Mouse (Mus musculus) thymus, postnatal 10 days (tissue): ENCODE data around the gene Syt9.
"Not testable (repeated sequence)": the region's sequence is repeated elsewhere in the genome, so short reads cannot be mapped to it uniquely, and the experiment has no call there.

Experiments
- DNase-seq, 2 experiments: peaks; one replicate each; pipeline ENCODE4 v3.0.0; 2021; ENCODE audit warnings: low spot score in 2 of 2

Syt9 gene

DNA sequence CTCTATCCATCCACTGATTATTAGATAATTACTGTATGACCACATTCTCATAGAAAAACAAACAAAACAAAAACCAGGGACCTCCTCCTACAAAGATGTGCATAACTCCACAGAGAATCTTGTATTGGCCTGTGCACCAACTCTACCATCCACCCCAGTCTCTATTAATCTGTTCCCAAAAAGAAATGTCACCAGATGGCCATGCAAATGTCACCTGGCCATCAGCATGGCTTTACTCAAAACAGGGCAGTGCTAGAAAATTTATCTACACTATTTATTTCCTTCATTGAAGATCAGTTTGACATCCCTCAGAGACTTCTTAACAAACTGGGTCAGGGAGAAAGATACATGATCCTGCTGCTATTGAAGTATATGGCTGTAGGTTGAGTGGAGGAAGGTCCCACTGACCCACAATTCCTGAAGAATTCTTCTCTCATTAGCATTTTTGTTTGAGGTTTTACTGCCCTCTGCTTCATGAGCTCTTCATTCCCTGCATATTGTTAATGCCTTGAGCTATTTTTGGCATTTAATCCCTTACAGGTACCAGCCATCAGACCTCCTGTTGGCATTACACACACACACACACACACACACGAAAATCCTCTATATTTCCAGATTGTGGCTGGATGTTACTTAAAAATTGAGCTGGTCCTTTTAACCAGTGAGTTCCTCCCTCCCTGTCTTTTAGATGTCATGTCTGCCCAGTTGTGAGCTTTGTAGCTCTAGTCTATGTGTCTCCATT lies 91.3 kb downstream of the Syt9 start:
- DNase-seq, result no peak

DNA sequence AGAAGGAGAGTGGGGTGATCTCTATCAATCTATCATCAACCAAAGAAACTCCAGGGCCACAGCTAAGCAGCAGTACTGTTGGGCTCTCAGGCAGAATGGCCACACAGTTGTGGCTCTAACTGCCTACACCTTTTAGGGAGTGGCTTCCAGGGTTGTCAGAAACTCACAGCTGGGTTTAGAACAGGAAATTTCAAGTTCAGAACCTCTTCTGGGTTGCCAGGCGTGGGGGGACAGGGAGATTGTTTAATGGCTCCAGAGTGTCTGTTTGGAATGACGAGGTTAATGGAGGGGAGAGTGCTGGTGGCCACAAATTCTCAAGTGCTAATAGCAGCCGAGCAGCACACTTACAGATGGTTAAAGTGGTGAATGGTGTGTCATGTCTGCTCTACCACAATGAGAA lies 92.4 kb downstream of the Syt9 start:
- no peak for DNase-seq

DNA sequence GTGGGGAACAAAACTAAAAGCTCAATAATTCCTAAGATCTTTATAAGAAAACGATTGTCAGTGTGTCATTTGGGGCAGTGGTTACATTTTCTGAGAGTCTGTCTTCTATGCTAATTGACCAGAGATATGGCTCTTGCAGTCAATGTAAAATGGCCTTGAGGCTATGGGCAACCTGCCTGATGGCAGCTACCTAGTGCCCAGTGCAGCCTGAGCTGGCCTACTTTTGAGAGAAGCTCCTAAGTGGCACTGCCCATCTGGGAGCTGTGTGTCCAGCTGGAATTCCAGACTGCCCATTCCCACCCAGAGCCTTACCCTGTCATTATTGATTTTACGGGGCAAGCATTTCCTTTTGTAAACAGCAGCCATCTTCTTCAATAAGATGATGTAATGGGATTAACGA lies 94.6 kb downstream of the Syt9 start:
- DNase-seq, result no peak

DNA sequence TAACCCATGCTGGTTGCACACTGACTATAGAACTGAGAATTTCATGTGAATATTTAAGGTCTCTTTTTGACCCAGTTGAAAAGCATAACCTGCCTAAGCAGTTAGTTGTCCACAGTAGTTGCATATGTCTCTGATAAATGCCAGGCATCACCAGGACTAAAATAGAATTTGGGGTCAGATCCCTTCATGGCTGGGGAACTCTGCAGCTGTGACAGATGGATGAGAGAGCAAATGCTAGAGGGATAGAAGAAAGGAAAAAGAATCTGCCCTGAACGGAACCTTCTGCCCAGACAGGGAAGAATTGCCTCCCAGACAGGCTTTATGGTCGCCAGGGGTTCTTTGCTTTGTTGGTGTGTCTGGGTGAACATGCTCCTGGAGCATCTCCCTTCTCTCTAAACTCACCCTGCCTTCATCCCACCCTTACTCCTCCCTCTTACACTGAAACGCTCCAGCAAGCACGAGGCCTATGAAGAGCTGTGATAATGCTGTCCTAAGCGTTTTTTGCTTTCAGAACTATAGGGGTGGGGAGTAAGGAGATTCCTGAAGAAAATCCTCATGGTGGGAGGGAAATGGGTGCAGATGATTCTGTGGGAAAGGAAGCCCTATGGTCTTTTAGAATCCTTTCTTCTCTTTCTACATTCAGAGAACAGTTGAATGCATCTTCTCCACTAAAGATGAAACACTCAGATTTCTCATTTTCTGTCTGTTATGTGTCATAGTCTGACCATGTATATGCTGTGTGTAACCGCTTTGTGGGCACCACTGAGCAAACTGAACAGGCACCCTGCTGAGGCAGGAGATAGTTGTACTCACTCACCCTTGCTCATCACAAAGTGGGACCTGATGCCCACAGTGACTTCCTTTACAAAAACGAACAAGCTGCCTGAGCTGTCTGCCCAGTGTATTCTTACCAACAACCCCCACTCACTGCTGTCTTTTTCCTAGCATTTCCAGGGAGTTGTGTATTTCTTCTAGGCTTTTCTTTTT lies 108.7 kb downstream of the Syt9 start:
- DNase-seq, result no peak

DNA sequence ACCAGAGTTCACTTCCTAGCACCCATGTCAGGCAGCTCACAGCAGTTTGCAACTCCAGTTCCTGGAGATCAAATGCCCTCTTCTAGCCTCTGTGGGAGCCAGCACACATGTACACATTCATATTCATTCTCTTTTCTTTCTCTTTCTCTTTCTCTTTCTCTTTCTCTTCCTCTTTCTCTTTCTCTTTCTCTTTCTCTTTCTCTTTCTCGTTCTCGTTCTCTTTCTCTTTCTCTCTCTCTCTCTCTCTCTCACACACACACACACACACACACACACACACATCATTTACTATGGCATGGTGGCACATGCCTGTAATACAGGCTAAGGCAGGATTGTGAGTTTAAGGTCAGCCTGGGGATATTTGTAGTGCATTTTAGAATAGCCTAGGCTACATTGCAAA lies 115.2 kb downstream of the Syt9 start:
- DNase-seq, result not testable (repeated sequence)

DNA sequence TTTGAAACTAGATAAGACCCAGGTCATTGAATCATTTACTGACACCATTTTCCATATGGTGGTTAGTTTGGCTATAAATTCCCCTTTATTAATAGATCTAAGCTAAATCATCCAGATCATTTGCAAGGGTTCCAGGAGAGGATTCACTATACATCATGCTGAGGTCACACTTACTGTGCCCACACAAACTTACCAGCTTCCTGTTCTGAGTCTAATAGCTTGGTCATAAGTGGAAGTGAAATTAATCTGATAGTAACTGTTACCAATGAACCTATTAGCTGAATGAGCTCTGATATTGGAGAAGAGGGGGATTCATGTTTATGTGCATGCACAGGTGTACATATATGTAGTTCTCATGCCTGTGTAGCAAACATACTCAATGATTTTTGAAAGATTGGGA lies 124.9 kb downstream of the Syt9 start:
- no peak for DNase-seq

DNA sequence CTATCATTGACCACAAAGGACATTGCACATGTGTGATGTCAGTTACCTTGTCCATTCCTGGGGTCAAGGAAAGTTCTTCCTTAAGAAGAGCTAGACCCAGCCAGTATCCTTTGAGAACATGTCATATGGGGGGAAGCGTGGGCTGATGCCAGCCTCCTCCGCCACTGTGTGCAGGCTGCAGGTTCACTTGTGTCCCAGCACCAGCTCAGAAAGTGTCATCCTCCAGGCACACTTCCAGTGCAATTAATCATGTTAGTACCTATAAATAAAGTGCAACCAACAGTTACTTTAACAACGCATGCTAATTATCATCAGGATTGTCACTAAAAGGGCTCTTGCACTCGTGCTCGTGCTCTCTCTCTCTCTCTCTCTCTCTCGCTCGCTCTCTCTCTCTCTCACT lies 126.4 kb downstream of the Syt9 start:
- DNase-seq, result no peak

DNA sequence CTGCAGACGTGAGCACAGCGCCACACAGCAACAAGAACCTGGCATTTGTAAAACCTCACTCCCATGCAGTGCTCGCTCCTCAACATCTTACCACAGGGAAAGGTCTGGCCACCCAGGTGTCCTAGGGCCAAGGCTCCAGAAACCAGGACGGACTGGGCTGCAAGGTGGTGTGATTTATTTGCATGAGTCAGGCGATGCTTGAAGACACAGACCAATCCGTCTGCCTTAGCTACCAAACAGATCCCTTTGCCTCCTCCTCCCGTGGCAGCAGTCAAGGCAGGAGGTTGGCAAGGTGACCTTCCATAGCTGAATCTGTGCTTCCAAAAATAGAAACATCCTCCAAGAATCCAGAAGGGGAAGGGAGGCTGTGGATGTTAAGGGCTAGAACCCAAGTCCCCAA lies 130.1 kb downstream of the Syt9 start:
- DNase-seq, result no peak

DNA sequence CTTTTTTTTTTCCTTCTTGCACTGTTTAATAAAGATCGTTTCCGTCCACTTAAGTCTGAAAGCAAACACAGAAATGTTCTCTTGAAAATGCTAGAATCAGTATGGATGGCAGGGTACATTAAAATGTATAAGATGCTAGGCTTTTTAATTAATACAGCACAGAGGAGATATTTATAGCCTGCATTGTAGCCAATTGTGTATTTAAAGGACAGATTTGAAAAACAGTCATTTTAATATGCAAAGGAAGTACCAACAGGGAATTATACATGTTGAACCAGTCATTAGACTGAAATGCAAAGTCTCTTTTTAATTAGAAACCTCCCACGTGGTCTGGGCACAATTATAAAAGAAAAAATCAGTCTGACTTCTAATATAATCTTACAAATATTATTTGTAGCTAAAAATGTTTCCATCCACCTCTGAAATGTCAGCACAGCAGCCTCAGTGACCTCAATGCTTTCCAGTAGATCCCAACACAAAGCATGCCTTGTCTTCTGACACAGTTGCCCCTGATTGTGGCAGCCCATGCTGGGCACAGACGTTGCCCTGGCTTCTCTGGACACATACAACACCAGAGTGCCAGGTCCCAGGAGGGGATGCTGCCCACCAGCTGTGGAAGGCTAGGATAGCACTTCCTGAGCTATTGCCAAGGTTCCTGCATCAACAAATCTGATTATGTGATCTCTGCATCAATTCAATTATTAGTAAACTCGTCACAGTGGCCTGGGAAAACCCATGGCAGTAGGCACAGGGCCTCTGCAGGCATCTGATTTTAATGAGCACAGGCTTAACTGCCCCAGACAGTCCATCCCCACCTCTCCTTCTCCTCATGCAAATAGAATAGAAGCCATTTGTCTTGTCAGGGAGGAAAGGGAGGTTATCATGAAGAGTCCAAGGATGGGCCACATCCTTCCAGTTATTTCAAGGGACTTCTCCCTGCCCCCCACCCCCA lies 134.5 kb downstream of the Syt9 start:
- no peak for DNase-seq

DNA sequence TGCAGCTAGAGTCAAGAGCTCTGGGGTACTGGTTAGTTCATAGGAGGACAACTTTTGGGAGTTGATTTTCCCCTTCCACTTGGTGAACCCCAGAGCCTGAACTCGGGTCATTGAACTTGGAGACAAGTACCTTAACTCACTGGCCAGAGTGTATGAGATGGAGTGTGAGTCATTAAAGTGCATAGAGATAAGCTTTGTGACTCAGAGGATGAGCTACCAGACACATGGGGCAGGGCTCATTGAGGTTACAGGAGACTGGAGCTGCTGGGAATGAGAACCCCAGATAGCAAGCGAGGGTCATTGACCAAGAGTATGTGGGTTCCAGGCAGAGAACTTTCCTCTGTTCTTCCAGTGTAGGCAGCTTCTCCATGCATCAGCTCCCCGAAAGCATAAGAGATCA lies 137.4 kb downstream of the Syt9 start:
- no peak for DNase-seq

DNA sequence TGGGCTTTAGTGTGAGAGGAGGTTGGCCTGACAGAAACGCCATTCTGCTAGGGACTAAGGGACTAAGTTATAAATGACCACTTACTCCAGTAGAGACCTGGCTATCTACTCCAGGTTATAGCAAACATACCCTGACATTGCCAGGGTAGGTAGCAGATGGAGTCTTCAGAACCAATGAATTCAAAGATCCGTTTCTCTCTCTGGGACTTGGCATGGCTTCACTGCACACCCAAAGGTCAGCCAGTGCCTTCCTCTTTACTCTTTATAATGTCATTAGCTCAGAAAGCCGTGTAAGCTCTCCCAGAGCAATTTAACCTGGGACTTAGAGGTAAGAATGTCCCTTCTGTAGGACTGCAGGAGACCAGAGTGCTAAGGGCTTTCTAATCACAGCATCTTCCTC lies 139.2 kb downstream of the Syt9 start:
- no peak for DNase-seq

DNA sequence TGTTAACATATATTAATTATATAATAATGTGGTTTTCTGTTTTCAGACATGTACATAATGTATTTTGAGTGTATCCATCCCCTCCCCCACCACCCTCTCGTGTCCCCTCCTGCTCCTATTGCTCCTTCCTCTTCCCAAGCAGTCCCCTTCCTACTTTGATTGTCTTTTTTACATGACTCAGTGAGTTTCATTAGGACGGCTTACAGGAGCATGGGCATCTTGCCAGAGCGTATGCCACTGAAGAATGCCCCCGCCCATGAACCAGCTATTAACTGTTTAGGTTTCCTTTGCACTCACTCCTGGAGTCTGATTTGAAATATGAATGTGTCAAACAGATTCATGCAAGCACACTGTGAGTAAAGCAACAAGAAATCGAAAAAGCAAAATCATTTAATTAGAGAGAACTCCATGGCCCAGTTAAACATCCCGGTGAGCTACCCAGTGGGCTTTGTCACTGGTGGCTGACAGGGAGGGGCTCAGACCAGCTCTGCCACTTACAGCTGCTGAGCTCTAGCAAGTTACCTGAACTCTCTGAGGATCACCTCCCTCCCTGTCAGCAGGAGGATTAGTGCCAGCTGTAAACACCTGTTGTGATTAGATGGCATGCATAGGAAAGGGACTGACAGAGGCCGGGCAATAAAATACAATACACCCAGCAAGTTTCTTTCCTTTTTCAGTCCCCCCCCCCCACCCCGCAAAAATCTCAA lies 146.3 kb downstream of the Syt9 start:
- DNase-seq, result no peak

DNA sequence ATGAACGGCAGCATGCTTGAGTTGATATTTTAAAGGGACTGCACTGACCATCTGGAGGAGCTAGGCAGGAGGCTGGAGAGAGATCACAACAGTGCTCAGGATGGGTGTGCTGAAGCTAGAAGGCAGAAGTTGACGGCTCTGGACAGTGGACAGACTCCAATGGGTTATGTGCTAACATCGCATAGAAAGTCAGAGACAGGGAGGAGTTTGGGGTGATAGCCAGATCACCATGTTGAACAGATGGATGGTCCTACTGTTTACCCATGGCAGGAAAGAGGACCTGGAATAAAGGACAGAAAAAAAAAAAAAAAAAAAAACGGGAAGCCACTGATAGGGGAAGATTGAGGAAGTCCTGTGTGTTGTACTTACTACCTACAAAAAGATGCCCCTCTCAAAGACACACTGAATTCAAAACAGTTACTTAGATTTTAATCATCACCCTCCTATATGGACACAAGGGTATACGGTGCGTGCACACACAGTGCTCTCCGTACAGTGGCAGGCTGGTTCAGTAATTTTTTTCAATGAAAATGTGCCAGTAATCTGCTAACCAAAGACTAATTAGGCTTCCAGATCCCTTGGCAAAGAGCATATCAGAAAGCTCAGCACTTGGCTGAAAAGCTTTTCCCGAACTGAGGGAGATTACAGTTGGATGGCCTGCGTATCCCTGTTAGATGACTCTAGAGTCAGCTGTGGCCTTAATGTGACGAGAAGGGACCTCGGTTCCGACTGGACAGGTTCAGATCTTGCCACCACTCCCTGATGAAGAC lies 148.9 kb downstream of the Syt9 start:
- DNase-seq, result no peak

DNA sequence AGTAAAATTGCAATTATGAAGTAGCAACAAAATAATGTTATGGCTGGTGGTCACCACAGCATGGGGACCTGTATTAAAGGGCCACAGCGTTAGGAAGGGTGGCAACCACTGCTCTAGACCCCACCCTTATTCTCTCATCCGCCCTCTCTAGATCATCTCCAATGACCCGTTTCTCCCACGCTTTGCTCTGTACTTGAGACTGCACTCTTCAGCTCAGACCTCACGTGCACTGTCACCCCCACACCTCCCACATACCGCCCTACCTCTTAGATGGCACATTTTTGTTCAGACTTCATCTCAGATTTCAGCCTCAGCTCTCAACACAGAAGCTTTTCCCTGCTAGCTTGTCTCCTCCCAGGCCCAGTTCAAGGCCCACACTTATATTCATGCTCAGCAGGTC lies 150.9 kb downstream of the Syt9 start:
- DNase-seq, result no peak

DNA sequence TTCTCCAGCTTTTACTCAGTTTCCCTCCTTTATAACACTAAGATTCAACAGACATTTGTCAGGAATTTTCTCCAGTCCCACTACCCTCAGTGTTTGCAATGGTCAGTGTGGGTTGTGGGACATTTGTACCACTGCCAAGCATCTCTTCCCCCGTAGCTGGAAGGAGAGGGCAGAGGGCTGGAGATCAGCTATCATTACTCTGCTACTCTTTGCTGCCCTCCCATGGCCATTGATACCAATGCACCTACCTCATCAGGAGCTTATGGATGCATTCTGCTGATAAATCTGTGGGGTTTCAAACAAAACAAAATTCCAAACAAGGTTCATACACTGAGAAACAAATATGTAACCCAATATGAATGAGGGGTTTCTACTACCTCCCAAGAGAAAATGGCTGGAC lies 155.8 kb downstream of the Syt9 start:
- no peak for DNase-seq

DNA sequence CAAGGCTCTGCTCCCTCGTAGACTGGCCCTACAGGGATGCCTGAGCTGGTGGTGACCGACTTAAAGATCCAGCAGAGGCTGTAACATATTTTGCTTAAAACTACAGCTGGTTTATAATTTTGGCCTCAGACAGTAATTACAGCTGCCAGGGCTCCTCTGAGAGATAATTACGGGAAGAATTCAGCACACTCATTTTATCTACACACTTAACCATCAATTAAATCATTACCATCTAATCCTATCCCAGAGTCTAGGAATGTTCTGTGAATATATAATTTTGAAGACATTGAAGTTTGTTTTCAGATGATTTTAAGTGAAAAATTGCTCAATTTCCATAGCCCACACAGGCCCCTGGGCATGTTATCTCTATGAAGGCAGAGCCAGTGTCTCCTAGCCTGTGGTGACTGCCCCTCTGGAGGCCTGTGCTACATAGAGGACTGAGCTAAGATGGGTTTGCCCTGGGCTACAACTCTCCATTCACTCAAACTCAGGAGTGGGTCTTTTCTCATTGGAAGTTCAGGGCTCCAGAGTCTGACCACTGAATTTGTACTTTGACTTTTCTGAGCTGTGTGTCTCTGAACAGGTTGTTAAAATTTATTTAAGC lies 157.7 kb downstream of the Syt9 start:
- DNase-seq, result no peak

DNA sequence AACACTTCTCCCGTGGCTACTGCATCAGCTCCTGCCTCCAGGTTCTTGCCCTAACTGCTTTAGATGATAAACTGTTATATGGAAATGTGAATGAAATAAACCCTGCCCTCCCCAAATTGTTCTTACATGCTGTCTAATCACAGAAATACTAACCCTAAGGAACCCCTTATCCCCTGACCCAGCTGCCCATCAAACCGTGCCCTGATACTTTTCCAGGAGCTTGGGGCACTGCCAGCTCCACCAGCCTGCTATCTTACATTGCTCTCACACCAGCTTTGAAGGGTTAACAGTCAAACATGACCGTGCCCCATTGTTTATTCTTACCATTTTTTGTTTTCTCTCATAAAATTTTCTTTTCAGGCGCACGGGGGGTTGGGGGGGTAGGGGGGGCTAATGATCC lies 158.8 kb downstream of the Syt9 start:
- DNase-seq, result no peak

DNA sequence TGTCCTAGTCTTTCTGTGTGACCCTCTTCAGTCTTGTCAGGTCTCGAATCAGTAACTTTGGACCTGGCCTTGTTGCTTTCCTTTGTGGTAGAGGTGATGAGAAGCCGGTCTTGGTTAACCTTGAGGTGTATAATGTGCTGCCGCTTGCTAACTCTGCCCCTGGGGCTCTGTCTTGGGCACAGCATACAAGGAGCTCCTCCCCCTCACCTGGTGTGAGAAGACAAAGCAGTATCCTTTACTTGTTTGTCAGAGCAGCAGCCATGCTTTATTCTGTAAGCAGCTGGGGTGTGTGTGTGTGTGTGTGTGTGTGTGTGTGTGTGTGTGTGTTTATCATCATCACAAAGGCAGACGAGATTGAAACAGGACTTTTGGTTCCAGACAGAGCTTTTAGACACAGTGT lies 164.8 kb downstream of the Syt9 start:
- DNase-seq, result no peak

DNA sequence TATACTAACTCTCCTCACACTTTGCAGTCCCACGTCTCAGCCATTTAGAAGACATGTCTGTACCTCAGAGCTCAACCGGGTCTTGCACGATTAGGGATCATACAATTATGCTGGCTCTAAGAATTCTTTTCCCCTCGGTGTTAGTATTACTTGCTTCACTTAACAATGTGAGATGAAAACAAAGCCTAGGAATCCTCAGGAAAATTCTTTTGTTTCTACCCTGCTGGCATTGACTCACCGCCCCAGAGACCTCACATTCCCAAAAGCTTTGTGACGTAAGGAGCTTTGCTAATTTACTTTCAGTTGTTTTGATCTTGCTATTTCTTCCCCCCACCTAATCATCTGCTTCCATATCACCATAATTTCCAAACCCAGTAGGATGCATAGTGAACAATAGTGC lies 166.0 kb downstream of the Syt9 start:
- no peak for DNase-seq

DNA sequence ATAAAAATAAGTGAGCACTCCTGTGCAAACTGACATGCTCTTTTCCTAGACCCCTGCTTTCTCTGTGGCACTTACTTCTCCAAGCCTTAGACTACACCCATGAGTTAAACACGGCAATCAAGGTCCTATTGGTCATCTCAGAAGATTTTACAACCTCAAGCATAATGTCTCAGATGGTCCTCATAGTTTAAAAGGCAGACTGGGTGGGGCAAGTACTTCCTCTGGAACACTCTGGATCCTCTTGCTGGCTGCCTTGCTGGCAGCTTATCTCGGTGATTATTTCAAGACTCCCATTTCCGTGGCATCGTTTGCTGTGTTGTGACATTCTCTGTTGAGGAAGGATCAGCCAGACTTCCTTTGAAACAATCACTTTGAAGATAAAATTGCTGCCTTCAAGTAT lies 169.5 kb downstream of the Syt9 start:
- no peak for DNase-seq
